Mouse (Mus musculus) ES-Bruce4 (cell line): ENCODE measurements around the gene Surf4. TPM values are rescaled to one million over a fixed set of nuclear protein-coding genes. Genes with fewer than 3 reads are reported as not detected.
A peak's percentile ranks its signal among the peaks of the same experiment; 100 is the strongest.
"Not testable (repeated sequence)": the region's sequence is repeated elsewhere in the genome, so short reads cannot be mapped to it uniquely, and the experiment has no call there.

Source experiments
- H3K27ac ChIP-seq: 2 replicates; pipeline ENCODE4 v1.5.1; 2012; ENCODE audit warnings: low read length, inconsistent platforms; ENCODE audit not compliant: insufficient read depth
- H3K27me3 ChIP-seq: 2 replicates; pipeline ENCODE4 v1.6.1; 2012; ENCODE audit warnings: mild to moderate bottlenecking, low read length, inconsistent platforms; ENCODE audit not compliant: control insufficient read depth, poor library complexity, insufficient read depth, severe bottlenecking
- H3K36me3 ChIP-seq: 2 replicates; pipeline ENCODE4 v1.6.1; 2012; ENCODE audit warnings: inconsistent platforms, mild to moderate bottlenecking, low read length, moderate library complexity; ENCODE audit not compliant: control insufficient read depth, poor library complexity, insufficient read depth, severe bottlenecking
- H3K4me1 ChIP-seq: one replicate; pipeline ENCODE4 v1.8.1; 2011; ENCODE audit warnings: low read length; ENCODE audit not compliant: control insufficient read depth, insufficient read depth
- H3K4me3 ChIP-seq: 2 replicates; pipeline ENCODE4 v1.5.1; 2011; ENCODE audit warnings: low read depth, mild to moderate bottlenecking, low read length
- H3K9ac ChIP-seq: 2 replicates; pipeline ENCODE4 v1.6.1; 2012; ENCODE audit warnings: low read depth, mild to moderate bottlenecking, inconsistent platforms; ENCODE audit not compliant: poor library complexity, severe bottlenecking
- H3K9me3 ChIP-seq: replicated peaks from 2 replicates; pipeline ENCODE4 v1.6.1; 2012; ENCODE audit warnings: mild to moderate bottlenecking, low read length, inconsistent platforms; ENCODE audit not compliant: control insufficient read depth, poor library complexity, insufficient read depth, severe bottlenecking
- CTCF ChIP-seq: IDR thresholded peaks from one replicate; pipeline ENCODE4 v1.8.1; 2011; ENCODE audit warnings: low read depth, low read length
- EP300 ChIP-seq: IDR thresholded peaks from 2 replicates; pipeline ENCODE4 v1.6.1; 2011; ENCODE audit warnings: low read depth, low read length; ENCODE audit not compliant: insufficient read depth
- POLR2A ChIP-seq: IDR thresholded peaks from one replicate; pipeline ENCODE4 v1.8.1; 2011; ENCODE audit warnings: low read length; ENCODE audit not compliant: insufficient read depth
- polyA plus RNA-seq: library from polyadenylated mRNA; stranded (reverse); fragments of >200 nt; gene quantifications from 2 replicates; pipeline ENCODE4 v1.2.4, GENCODE M21; 2011; ENCODE audit warnings: low read depth; ENCODE audit not compliant: missing spikeins, insufficient read depth, insufficient read length

Surf4 gene
- polyA plus RNA-seq, 1 experiment: 122 TPM

DNA sequence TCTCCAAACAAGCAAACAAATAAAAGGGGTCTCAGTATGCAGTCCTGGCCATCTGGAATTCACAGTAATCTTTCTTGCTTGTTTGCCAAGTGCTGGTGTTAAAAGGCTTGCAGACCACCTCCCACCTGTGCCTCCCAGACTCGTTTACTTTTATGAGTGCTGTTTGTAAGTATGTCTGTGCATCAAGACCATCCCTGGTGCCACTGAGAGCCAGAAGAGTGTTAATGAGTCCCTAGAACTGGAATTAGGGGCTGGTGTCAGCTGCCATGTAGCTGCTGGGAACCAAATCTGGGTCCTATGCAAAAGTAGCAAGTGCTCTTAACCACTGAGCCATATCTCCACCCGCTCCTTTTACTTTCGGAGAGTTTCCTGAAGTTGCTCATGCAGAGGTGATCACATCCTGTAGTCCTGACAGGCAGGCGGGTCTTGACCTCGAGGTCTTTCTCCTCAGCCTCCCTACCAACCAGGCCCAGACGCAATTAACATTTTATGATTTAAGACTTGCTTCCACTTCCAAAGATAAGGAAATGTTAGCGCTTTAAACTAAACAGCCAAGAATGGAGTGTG lies 31.8 kb downstream of the Surf4 start:
- peak overlapping the region; percentile 39; the same call in 1 of the 2 replicates for H3K27ac ChIP-seq
- H3K9me3 ChIP-seq: no peaks in the 10 kb centered on the region
- TF ChIP-seq EP300 (no peak), CTCF (no peak), POLR2A (no peak)
- peak overlapping the region; percentile 80 for H3K9ac ChIP-seq
- no peaks in the 10 kb centered on the region for H3K4me1 ChIP-seq
- peak overlapping the region; percentile 92 for H3K4me3 ChIP-seq
- H3K27me3 ChIP-seq: no peaks in the 10 kb centered on the region
- peaks cover 32% of the 10 kb centered on the region for H3K36me3 ChIP-seq

DNA sequence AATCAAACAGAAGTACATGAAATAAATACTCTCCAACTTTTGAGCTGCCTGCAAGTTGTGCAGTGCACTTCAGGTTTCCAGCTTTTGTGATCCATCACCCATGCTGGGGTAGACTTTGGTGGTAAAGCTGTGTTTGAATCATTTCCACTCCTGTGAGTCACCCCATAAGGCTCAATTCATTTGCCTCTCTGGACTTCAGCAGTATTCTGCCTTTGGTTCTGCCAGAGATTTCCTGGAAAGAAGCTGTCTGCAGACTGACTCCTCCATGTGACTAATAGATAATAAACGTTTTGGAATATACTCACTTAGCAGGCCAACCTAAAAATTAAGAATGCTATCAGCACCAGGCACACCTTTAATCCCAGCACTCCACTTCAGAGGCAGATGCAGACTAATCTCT lies 33.0 kb downstream of the Surf4 start:
- TF ChIP-seq POLR2A: no peak
- TF ChIP-seq CTCF: no peak
- no peak for TF ChIP-seq EP300
- Histone ChIP-seq H3K4me1 (no peaks in the 10 kb centered on the region), H3K4me3 (no peak overlapping the region)

DNA sequence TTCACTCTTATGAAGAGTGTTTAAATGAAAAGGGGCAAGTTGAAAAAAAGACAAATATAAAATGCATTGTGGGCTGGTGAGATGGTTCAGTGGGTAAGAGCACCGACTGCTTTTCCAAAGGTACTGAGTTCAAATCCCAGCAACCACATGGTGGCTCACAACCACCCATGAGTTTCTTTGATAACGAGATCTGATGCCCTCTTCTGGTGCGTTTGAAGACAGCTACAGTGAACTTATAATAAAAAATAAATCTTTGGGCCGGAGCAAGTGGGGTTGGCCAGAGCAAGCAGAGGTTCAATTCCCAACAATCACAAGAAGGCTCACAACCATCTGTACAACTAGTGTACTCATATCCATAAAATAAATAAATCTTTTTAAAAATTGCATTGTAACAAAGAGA lies 37.8 kb downstream of the Surf4 start:
- Histone ChIP-seq H3K9me3 (no peaks in the 10 kb centered on the region; the same call in 1 of the 2 replicates), H3K4me1 (no peaks in the 10 kb centered on the region), H3K9ac (no peak overlapping the region), H3K27me3 (no peaks in the 10 kb centered on the region), H3K4me3 (no peak overlapping the region), H3K36me3 (peaks cover 79% of the 10 kb centered on the region), H3K27ac (no peak overlapping the region)
- no peak for TF ChIP-seq POLR2A

More for the DNA sequence above, 33.0 kb downstream of the Surf4 start:
- Histone ChIP-seq H3K9me3 (no peaks in the 10 kb centered on the region; the same call in 1 of the 2 replicates), H3K27ac (no peak overlapping the region), H3K9ac (no peak overlapping the region), H3K36me3 (peaks cover 39% of the 10 kb centered on the region), H3K27me3 (no peaks in the 10 kb centered on the region)

DNA sequence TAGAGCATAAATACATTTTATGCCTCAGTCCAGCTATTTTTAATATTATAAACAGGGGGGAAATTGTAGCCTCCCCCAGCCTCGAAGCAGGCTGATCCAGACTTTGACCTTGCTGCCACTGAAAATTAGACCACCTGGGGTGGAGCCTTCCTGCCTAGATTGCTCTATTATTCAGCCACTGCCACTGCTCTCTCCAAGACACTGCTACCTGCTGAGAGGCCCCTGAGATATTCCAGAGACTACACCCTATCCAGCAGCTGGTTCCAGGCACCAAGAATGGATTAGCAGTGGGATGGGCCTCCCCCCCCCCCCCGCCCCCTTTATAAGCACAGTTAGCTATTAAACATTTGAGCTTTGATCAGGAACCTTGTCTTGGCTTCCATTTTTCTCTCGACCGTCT lies 47.6 kb downstream of the Surf4 start:
- Histone ChIP-seq H3K27ac (peak overlapping the region; percentile 98), H3K9me3 (peaks cover 62% of the 10 kb centered on the region), H3K36me3 (peaks cover 27% of the 10 kb centered on the region)
- H3K27me3 ChIP-seq, H3K4me1 ChIP-seq, H3K4me3 ChIP-seq, H3K9ac ChIP-seq: not testable (repeated sequence)
- peak; percentile 59; the same call in 1 of the 2 replicates for TF ChIP-seq EP300

DNA sequence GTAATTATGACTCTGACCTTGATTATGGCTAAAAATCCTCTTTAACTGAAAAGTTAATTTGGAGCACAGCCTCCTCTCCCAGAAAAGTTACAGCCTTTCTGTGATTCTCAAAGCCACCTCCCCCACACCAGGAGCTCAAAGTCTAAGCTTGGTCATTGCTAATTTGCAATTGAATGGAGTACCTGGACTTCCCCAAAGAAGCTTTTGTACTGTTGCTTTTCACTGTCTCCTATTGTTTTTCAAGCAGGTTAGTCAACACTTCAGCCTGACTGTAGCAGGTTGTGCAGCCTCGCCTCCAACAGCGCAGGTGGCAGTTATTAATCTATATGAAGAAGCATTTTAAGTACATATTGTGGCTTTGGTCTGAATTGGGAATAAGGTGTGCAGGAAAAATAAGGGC lies 48.2 kb downstream of the Surf4 start:
- Histone ChIP-seq H3K9me3 (peaks cover 68% of the 10 kb centered on the region), H3K27ac (peak overlapping the region; percentile 98), H3K36me3 (peaks cover 21% of the 10 kb centered on the region)
- H3K4me3 ChIP-seq, H3K27me3 ChIP-seq, H3K4me1 ChIP-seq, H3K9ac ChIP-seq: not testable (repeated sequence)

DNA sequence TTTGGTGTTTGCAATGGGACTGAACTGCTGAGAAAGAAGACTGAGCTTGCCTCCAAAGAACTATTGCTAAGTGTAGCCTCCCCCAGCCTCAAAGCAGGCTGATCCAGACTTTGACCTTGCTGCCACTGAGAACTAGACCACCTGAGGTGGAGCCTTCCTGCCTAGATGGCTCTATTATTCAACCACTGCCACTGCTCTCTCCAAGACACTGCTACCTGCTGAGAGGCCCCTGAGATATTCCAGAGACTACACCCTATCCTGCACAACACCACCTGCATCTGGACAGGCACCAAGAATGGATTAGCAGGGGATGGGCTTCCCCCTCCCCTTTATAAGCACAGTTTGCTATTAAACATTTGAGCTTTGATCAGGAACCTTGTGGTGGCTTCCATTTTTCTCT lies 55.2 kb downstream of the Surf4 start:
- Histone ChIP-seq H3K4me1 (no peaks in the 10 kb centered on the region), H3K27ac (no peak overlapping the region)
- TF ChIP-seq EP300: no peak
- TF ChIP-seq CTCF: no peak
- TF ChIP-seq POLR2A: no peak

More for the DNA sequence above, 55.2 kb downstream of the Surf4 start:
- Histone ChIP-seq H3K9ac (no peak overlapping the region), H3K4me3 (no peak overlapping the region), H3K9me3 (peaks cover 51% of the 10 kb centered on the region), H3K36me3 (no peaks in the 10 kb centered on the region; the same call in 1 of the 2 replicates), H3K27me3 (no peaks in the 10 kb centered on the region)
